Mouse (Mus musculus) kidney, postnatal 0 days (tissue): ENCODE measurements at regions not wholly inside any gene's neighbourhood (a gene's known extent, or its start where the extent isn't known, plus 50 kb on each side); places are given as distances from the start of the nearest gene placed in this dataset.
A peak's percentile ranks its signal among the peaks of the same experiment; 100 is the strongest.

Experiments
- ATAC-seq: fragments of 200-750 bp; cut with Nextera tagmentation; replicated peaks from 2 replicates; pipeline ENCODE4 v1.8.0; 2017; ENCODE audit warnings: low read depth, moderate number of reproducible peaks, moderate TSS enrichment, moderate library complexity; ENCODE audit not compliant: low FRiP score
- DNase-seq: peaks from one replicate; pipeline ENCODE4 v3.0.0-alpha.2; 2016; ENCODE audit warnings: low spot score
- H3K27ac ChIP-seq: fragments of 300-500 bp; sonication (generic); 2 replicates; pipeline ENCODE4 v1.5.1; 2014; ENCODE audit warnings: mild to moderate bottlenecking
- H3K27me3 ChIP-seq: fragments of 300-500 bp; sonication (generic); 2 replicates; pipeline ENCODE4 v1.6.1; 2014; ENCODE audit warnings: low read length, mixed read lengths; ENCODE audit not compliant: insufficient read depth
- H3K36me3 ChIP-seq: fragments of 300-500 bp; sonication (generic); 2 replicates; pipeline ENCODE4 v1.6.1; 2014; ENCODE audit warnings: low read length, mixed read lengths; ENCODE audit not compliant: insufficient read depth
- H3K4me1 ChIP-seq: fragments of 300-500 bp; sonication (generic); replicated peaks from 2 replicates; pipeline ENCODE4 v1.6.1; 2014; ENCODE audit warnings: antibody characterized with exemption, low read length, mixed read lengths; ENCODE audit not compliant: insufficient read depth
- H3K4me2 ChIP-seq: fragments of 300-500 bp; sonication (generic); 2 replicates; pipeline ENCODE4 v1.6.1; 2014; ENCODE audit warnings: mild to moderate bottlenecking, low read length, moderate library complexity, mixed read lengths
- H3K4me3 ChIP-seq: fragments of 300-500 bp; sonication (generic); replicated peaks from 2 replicates; pipeline ENCODE4 v1.5.1; 2014; ENCODE audit warnings: low read depth, low read length
- H3K9ac ChIP-seq: fragments of 300-500 bp; sonication (generic); 2 replicates; pipeline ENCODE4 v1.6.1; 2014; ENCODE audit warnings: low read depth, low read length
- H3K9me3 ChIP-seq: fragments of 300-500 bp; sonication (generic); replicated peaks from 2 replicates; pipeline ENCODE4 v1.6.1; 2016; ENCODE audit warnings: low read length, inconsistent platforms, mixed read lengths
- CTCF ChIP-seq: IDR thresholded peaks from 2 replicates; pipeline ENCODE4 v1.5.1; 2016; ENCODE audit warnings: antibody characterized with exemption, low read depth, mild to moderate bottlenecking, moderate library complexity
- WGBS: fragments of 180-500 bp; shearing (Covaris S2); extraction: QIAGEN DNeasy Blood & Tissue Kit; methylation state at CpG from one replicate; pipeline ENCODE4 v1.1.7; 2014; 5-methylcytosine and 5-hydroxymethylcytosine counted together

- no peak overlapping the region for H3K27ac ChIP-seq
- no peak overlapping the region for H3K4me3 ChIP-seq
- no peaks in the 10 kb centered on the region for H3K36me3 ChIP-seq
- H3K9me3 ChIP-seq = no peaks in the 10 kb centered on the region
- H3K27me3 ChIP-seq = no peaks in the 10 kb centered on the region
- no peaks in the 10 kb centered on the region for H3K4me1 ChIP-seq
- DNase-seq = no peak
- no peak for TF ChIP-seq CTCF
- ATAC-seq = no peak
- no peak overlapping the region for H3K4me2 ChIP-seq
- WGBS = 71% methylated on average over 1 of the region's 1 CpGs
- H3K9ac ChIP-seq = no peak overlapping the region
These were observed 456.8 kb downstream of the D3Ertd751e start for GRCm38 (mm10) chr3:42199206-42199605.

DNA sequence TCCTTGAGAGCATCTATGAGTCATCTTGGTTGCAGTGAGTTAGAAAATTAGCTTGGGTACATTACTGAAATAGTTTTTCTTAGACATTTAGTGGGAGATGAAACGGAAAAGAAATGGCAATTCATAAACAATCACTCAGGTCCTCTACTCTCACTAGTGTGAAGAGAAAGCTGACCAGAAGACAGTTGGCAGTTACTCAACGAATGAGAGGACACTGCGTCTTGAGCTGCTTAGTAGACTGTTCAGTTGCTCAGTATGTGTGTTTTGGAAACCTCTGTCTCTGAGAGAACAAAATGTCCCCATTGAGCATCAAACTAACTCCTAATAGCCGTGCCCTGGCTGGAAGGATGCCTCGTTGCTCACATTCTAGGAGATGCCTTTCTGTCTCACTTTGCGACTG, 459.0 kb downstream of the D3Ertd751e start:
- no peak for TF ChIP-seq CTCF
- Histone ChIP-seq H3K9ac (no peak overlapping the region), H3K4me3 (no peak overlapping the region), H3K27me3 (no peaks in the 10 kb centered on the region), H3K36me3 (no peaks in the 10 kb centered on the region), H3K4me1 (no peaks in the 10 kb centered on the region), H3K9me3 (no peaks in the 10 kb centered on the region), H3K27ac (no peak overlapping the region), H3K4me2 (no peak overlapping the region)
- ATAC-seq = no peak
- no peak for DNase-seq
- WGBS = 84% methylated on average over 6 of the region's 6 CpGs

- WGBS = 69% methylated on average over 4 of the region's 4 CpGs
- no peaks in the 10 kb centered on the region for H3K9me3 ChIP-seq
- H3K36me3 ChIP-seq = no peaks in the 10 kb centered on the region
- no peak overlapping the region for H3K9ac ChIP-seq
- no peak overlapping the region for H3K27ac ChIP-seq
- ATAC-seq (no peak), DNase-seq (no peak)
- H3K27me3 ChIP-seq = no peaks in the 10 kb centered on the region
- H3K4me2 ChIP-seq = no peak overlapping the region
- no peak for TF ChIP-seq CTCF
- no peaks in the 10 kb centered on the region for H3K4me1 ChIP-seq
- H3K4me3 ChIP-seq = no peak overlapping the region
These were observed 463.2 kb downstream of the D3Ertd751e start for GRCm38 (mm10) chr3:42205640-42206039.

- TF ChIP-seq CTCF = no peak
- no peak overlapping the region for H3K27ac ChIP-seq
- H3K9me3 ChIP-seq = no peaks in the 10 kb centered on the region
- no peaks in the 10 kb centered on the region for H3K36me3 ChIP-seq
- H3K4me2 ChIP-seq = no peak overlapping the region
- no peak overlapping the region for H3K4me3 ChIP-seq
- DNase-seq = no peak
- no peak for ATAC-seq
- WGBS = 80% methylated on average over 3 of the region's 3 CpGs
- H3K9ac ChIP-seq = no peak overlapping the region
- H3K4me1 ChIP-seq = no peaks in the 10 kb centered on the region
- no peaks in the 10 kb centered on the region for H3K27me3 ChIP-seq
These were observed 469.0 kb downstream of the D3Ertd751e start for GRCm38 (mm10) chr3:42211420-42211819.

DNA sequence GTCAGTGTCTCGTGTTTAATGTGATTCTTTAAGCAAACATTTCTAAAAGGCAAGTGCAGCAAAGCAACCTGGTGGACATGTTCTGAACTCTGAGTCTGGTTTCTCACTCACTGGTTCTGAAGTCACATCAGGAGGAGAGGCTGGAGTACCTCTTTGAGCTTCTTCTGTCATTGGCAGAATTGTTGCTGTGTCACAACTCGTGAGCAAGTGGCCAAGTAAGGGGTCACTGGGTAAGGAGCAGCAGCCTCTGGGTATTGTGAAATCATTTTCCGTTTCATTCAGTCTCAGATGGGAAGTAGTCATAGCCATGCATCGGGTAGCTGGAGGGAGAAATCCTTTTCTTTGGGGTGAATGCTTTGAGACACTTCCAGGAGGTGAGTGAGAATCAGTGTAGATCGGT, 470.0 kb downstream of the D3Ertd751e start:
- H3K4me3 ChIP-seq = no peak overlapping the region
- H3K36me3 ChIP-seq = no peaks in the 10 kb centered on the region
- no peak overlapping the region for H3K4me2 ChIP-seq
- H3K4me1 ChIP-seq = no peaks in the 10 kb centered on the region
- ATAC-seq = no peak
- 72% methylated on average over 5 of the region's 5 CpGs for WGBS
- no peaks in the 10 kb centered on the region for H3K27me3 ChIP-seq
- no peak for DNase-seq
- TF ChIP-seq CTCF = no peak
- no peaks in the 10 kb centered on the region for H3K9me3 ChIP-seq
- no peak overlapping the region for H3K27ac ChIP-seq
- no peak overlapping the region for H3K9ac ChIP-seq

GRCm38 (mm10) chr3:42213163-42213562, 470.8 kb downstream of the D3Ertd751e start:
- Histone ChIP-seq H3K4me2 (no peak overlapping the region), H3K36me3 (no peaks in the 10 kb centered on the region), H3K4me1 (no peaks in the 10 kb centered on the region), H3K9me3 (no peaks in the 10 kb centered on the region), H3K4me3 (no peak overlapping the region), H3K27me3 (no peaks in the 10 kb centered on the region), H3K27ac (no peak overlapping the region), H3K9ac (no peak overlapping the region)
- 81% methylated on average over 6 of the region's 6 CpGs for WGBS
- DNase-seq = no peak
- ATAC-seq = no peak
- TF ChIP-seq CTCF = no peak

DNA sequence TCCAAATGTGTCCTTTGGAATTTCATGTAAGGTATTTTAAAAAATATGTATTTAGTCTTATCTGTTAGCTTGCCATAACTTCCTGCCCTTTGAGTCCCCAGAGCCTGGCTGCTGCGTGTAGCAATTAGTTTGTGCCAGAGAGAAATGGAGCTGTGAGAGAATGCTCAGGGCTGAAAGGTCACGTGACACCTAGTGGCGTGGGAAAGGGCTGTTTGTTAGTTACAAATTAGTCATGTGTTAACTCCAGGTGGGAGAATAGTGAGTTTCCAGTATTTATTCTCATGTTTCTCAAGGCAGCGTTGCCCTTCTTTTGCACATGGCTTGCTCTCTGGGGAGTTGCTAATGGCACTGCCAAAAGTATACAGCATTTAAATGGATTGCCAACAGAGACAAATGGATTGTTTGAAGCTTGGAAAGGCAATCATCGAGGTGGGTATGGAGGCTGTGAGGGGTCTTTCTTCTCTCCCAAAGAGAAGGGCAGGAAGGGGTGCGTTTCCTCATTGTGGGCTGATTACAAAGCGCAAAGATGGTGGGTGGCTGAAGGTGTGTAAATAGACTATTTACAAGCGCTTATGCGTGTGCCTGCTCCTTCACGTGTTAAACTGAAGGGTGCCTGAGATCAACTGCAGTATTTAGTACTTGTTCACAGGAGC, 472.3 kb downstream of the D3Ertd751e start:
- 28% methylated on average over 10 of the region's 10 CpGs for WGBS
- ATAC-seq (no peak; the same call in 1 of the 2 replicates), DNase-seq (peak; percentile 6)
- H3K27ac ChIP-seq = 0 out of 2 replicates have a peak overlapping the region, but pooled peaks have one; percentile 15
- H3K4me1 ChIP-seq = no peaks in the 10 kb centered on the region
- no peaks in the 10 kb centered on the region for H3K36me3 ChIP-seq
- TF ChIP-seq CTCF = no peak
- H3K4me2 ChIP-seq = peak overlapping the region; percentile 33; the same call in 1 of the 2 replicates
- no peak overlapping the region for H3K9ac ChIP-seq
- no peaks in the 10 kb centered on the region for H3K27me3 ChIP-seq
- H3K9me3 ChIP-seq = no peaks in the 10 kb centered on the region
- H3K4me3 ChIP-seq = no peak overlapping the region
